Mouse (Mus musculus) cerebellum, postnatal 4 days (tissue): ENCODE data around the gene Fam76b.
"Not testable (repeated sequence)": the region's sequence is repeated elsewhere in the genome, so short reads cannot be mapped to it uniquely, and the experiment has no call there.

Experiments used
- DNase-seq, 2 experiments: peaks; one replicate each; pipeline ENCODE4 v3.0.0; 2022; ENCODE audit warnings: low spot score in 2 of 2, mixed read lengths in 1 of 2

Gene Fam76b

GRCm38 (mm10) chr9:13827406-13828086 is at the start of gene Fam76b:
Gene Fam76b (plus strand): TSS chr9:13827716.
- DNase-seq = peak; percentile 93 to 98

GRCm38 (mm10) chr9:13781985-13782384 is 45.5 kb upstream of the Fam76b start:
- no peak for DNase-seq

- not testable (repeated sequence) for DNase-seq
Measured at GRCm38 (mm10) chr9:13790864-13791263, 36.7 kb upstream of the Fam76b start.

- DNase-seq = no peak
Measured at GRCm38 (mm10) chr9:13794302-13794701, 33.2 kb upstream of the Fam76b start.

DNA sequence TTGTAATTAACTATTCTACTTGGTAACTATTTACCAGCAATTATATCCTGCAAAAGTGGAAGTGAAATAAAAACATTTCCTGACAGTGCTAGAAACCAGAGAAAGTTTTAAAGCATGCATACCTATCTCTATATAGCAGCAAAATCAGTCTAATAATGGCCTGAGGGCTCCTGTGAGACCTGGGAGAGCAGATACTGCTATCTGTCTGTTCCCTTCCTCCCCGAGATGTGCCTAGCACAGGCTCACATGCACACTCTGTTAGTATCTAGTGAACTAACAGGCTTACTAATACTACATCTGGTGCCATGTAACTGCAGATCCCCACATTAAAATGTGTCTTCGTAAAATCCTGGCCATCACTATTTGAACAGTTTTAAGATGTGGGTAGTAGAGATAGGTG is 32.8 kb upstream of the Fam76b start:
- DNase-seq = no peak

GRCm38 (mm10) chr9:13804480-13804879 is 23.0 kb upstream of the Fam76b start:
- no peak for DNase-seq

DNA sequence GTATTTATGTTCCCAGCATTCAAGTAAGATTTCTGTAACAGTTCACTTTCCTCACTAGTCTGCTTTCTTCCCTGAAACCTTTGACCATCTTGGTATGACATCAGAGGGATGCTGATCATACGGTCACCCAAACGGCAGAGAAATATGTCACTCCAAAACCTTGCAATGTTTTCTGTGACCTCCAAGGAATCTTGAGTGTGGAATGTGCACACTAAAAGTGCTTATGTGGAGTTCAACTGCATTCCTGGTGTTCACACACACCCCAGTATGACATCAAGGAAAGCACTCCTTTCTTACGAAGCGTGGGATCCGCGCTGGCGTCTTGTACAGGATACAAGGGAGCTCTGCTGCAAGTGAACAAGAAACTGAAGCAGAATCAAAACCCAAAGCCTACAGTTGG is 20.7 kb upstream of the Fam76b start:
- no peak for DNase-seq

- DNase-seq = no peak
Measured at GRCm38 (mm10) chr9:13807657-13808056, 19.9 kb upstream of the Fam76b start.

- DNase-seq = no peak
Measured at GRCm38 (mm10) chr9:13809937-13810336, 17.6 kb upstream of the Fam76b start.

DNA sequence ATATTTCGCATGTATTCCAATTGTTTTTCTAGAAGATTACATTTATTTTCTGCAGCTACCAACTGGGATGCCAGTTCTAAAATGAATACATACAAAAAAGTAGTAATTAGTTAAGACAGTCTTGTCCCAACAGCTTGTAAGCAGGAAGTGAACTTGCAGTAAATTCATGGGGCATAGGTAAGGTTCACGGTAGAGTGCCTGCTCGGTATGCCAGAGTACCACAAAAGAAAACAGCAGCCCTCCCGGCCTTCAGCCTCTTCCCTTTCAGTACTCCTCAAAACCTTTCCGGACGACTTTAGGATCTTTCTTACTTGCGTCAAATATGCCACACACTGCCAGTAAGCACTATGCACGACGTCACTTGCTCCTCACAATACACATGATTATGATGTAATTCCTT is 9.1 kb upstream of the Fam76b start:
- no peak for DNase-seq

DNA sequence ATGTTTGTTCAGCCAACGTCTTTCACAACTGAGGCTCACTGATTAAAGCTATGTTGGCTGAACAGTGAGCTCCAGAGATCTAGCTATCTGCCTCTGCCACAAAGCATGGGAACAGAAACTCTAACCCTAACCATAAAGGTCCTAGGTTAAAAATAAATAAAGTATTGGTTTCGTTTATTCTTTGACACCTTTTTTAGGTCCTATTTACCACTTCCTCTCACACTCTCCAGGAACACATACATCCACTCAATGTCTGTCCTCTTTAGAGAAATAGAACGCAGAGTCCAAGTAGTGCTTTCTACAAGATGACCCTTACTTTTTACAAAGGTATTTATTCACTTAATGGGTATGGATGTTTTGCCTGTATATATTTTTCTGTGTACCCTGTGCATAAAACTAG is 6.7 kb upstream of the Fam76b start:
- DNase-seq = no peak

GRCm38 (mm10) chr9:13825896-13826295 is 1.6 kb upstream of the Fam76b start:
- no peak for DNase-seq

DNA sequence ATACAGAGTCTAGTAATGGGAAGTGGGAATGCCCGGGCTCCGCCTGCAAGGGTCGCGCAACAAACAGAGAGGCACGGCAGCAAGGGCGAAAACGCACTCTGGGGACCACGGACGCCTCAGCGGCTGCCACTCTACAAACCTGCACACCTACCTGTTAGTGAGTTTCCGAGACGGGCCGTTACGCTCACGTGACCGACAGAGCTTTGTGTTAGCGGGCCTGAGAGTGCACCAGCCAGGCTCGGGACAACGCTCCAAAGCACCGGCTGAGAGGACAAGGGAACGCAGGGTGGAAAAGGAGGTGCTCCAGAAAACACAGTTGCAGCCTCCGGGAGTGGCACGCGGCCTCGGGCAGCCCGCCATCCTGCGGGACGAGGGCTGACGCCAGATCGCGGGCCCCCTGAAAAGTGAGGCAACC is 1.1 kb upstream of the Fam76b start:
- DNase-seq = no peak

GRCm38 (mm10) chr9:13826832-13827405 is 597 bp upstream of the Fam76b start, which contains the start of gene Cep57:
Gene Cep57 (minus strand): TSS chr9:13827107.
- DNase-seq = peak; percentile 77 to 92

DNA sequence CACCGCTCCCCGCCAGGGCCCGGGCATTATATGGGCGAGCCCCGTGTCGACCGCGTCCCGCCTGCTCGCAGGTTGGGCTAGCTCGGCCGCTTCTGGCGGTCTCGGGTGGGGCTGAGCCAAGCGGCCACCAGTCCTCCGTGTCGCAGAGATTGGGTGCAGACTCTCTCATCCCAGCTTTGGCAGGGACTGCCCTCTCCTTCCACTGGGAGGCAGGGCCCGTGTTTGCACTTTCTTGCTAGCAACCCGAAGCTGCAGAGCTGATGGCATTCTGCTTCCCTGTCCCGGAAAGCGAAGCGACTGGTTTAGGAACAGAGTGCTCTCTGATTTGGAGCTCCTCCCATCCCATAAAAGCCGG is 548 bp downstream of the Fam76b start:
- no peak for DNase-seq

GRCm38 (mm10) chr9:13835256-13835655 is 7.7 kb downstream of the Fam76b start:
- no peak for DNase-seq

- no peak for DNase-seq
Measured at GRCm38 (mm10) chr9:13836726-13837125, 9.2 kb downstream of the Fam76b start.

- DNase-seq = no peak
Measured at GRCm38 (mm10) chr9:13847591-13847990, 20.1 kb downstream of the Fam76b start.

DNA sequence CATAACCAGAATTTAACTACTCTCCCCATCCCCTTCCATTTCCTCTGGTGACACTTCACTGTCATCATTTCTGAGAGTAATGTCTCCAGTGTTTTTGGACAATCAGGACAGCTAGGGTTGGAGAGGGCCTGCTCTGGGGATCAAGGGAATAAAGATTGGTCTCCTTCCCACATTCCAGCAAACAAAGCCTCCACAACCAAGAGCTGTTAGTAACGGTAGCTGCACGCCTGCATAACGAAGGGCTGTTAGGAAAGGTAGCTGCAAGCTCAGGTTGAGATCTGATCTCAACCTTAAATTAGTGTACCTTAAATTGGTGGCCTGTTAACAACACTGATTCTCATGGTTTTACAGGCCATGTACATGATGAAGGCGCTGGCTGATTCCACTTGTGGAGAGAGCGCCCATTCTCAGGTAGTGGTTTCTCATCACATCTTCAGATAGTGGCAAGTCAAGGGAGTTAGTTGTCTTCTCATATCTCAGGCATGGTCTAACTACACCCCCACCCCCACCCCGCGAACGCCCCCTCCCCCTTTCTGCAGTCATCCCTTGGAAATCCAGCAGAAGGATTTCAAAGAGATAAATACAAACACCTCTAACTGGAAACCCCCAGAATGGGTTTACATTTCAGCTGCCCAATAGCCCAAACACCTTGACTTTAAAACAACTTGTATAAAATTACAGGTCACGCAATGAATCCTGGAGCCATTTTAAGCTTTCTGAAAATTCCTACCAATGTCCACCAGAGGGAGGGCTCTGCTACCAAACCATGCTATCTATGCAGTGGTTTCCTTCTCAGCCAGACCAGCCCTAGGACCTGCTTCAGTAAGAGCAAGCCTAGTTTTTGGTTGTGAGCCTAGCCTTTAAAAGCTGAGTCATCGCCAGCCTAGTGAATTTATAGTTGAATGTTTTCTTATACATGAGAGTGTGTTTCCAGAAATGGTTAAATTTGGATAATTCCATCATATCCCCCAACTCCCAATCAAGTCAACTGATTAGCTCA is 21.3 kb downstream of the Fam76b start:
- peak in 1 of 2 experiments; percentile 19 for DNase-seq

GRCm38 (mm10) chr9:13853876-13854275 is 26.4 kb downstream of the Fam76b start:
- DNase-seq = no peak

GRCm38 (mm10) chr9:13856247-13856646 is 28.7 kb downstream of the Fam76b start:
- DNase-seq = no peak

GRCm38 (mm10) chr9:13856777-13857176 is 29.3 kb downstream of the Fam76b start:
- DNase-seq = no peak
